Mouse (Mus musculus): ENCODE data around the gene Ppdpf.
"Not testable (repeated sequence)": the region's sequence is repeated elsewhere in the genome, so short reads cannot be mapped to it uniquely, and the experiment has no call there.

Ppdpf gene

DNA sequence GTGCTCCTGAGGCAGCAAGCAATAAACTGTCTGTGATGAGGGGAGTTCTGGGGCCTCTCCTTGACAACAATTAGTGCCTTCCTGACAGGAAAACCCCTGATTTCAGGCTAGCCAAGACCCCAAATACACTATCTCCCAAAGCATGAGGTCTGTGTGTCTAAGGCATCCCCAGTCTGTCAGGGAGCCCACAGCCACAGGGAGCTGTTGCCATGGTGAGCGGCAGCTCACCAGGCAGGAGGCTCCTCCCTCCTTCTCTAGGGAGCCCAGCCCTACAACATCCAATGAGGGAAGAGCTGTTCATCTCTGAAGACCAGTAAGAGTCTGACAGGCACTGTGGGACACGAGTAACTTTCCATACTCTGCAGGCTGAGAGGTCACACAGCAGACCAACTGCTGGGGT, 27.3 kb upstream of the Ppdpf start:
- DNase-seq: peak; percentile 69

DNA sequence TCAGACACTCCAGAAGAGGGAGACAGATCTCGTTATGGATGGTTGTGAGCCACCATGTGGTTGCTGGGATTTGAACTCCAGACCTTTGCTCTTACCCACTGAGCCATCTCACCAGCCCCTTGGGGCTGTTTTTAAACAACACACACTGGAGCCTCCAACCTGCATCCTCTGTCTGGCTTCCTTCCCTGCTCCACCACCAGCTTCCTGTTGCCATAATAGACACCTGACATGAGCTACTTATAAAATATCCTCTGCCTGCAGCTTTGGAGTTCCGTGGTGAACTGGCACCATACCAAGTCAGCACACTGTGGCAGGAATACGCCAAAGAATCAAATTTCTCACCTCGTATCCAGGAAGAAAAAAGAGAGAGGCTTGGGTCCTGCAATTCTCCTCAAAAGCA, 26.2 kb upstream of the Ppdpf start:
- DNase-seq: no peak

DNA sequence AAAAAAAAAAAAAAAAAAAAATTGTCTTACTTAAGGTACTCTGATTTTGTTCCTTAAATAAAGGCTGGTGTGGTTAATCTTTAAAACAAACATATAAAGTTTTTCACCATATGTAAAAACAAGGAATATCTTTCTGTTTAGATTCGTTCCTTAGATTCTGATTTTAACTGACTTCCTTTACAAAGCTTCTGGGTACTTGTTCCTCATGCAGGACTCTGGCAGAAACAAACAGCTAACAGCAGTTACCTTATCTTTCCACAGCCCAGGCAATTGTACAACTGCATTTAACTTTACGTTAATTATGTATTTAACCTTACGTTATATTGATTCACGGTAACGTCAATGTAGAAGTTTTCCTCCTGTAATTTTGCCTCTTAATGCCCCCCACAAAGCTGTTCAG, 20.6 kb upstream of the Ppdpf start:
- no peak for DNase-seq

DNA sequence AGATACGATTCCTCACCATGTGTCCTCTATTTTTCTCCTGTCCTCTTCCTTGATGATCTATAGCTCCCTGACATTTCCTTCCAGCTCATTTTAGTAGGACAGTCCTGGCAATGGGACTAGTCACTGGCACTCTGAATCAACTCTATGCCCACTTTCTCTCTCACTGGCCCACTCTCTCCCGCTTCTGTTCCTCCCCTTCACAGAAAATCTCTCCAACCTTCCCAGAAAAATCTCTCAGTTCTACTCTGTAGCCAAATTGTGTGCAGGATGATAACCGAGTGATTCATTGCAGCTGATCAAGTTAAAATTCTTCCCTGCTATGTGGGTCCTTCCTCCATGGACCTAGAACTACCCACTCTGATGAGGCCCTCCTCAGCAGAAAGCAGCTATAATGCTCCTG, 12.4 kb upstream of the Ppdpf start:
- no peak for DNase-seq

DNA sequence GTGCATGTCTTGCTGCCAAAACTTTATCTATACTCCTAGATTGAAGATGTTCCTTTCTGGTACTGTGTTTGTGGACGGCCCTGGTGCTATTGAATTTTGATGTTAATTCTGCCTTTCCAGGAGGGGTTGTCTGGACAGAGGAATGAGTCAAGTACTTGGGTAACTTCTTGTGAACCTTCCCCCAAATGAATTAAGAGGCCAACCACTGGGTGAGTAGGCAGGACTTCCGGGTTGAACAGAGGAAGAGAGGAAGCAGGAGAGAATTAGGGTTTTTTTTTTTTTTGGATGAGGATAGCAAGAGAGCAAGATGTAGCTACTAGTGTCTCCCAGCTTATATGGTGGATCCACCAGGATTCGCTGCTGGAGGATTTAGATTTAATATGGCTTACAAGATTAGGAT, 9.0 kb upstream of the Ppdpf start:
- no peak for DNase-seq

DNA sequence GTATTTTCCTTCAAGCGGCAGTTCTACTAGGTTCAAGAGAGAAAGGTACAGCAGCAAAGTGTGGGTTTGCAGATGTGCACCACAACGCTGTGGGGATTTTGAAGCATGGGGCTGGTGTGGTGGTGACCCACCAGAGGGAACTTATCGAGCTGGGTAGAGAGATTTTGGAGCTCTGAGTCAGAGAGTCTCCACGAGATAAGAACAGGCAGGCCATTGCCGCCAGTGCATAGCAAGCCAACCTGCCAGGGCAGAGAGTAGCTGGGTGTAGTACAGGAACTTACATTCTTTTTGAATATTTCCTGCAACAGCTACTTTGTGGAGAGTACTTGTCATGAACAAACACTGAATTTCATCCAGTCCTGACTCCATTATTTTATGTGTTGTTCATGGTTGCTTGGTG, 8.6 kb upstream of the Ppdpf start:
- DNase-seq: no peak

DNA sequence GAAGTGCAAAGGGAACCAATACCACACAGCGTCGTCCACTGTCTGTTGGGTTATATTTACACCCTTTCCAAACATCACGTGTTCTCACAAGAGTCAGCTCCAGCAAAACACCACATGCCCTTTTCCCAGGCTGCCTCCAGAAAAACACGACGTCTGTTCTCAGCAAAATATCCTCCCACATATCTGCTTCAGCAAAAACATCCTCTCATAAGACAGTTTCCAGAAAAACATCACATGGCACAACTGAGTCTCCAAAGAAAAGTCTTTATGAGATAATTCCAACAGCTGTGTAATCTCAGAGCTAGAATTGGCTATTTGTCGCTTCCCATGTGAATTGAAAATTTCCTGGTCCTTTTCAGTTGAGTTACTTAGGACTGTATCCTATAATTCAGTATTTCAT, 6.1 kb upstream of the Ppdpf start:
- no peak for DNase-seq

DNA sequence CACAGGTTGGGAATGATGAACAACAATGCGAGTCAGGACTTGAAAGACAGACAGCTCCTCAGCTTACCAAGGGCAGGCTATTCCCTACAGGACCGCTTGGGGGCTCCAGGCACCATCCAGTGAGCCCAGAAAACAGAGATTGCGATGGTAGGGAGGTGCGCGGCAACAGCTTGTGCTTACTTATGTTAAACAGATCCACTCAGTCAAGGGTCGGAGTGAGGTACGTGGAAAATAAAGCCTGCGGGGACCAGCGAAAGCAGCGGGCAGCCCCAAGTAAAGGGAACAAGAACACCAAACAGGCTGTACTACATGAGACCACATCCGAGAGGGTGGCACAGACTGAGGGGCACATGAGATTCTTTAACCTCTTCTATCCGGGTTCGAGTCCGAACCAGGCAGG, 412 bp upstream of the Ppdpf start:
- peak; percentile 91 to 93 for DNase-seq

DNA sequence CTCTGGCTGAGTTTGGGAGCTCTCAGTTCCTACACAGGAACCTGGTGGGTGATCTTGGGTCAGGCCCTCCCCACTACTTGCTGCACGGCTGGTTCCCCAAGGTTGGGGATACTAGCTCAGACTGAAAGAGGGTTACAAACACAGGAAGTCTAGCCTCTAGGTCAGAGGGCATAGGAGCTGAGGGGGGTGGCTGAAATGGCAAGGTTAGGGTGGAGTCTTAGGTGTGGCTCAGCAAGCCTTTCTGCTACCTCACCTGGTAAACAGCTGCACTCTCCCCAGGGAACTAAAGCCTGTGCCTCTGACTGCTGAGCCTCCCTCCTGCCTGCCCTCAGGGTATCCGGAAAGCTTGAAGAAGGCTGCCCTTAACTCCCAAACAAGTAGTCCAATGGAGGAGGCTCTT, 1.6 kb downstream of the Ppdpf start:
- no peak for DNase-seq

DNA sequence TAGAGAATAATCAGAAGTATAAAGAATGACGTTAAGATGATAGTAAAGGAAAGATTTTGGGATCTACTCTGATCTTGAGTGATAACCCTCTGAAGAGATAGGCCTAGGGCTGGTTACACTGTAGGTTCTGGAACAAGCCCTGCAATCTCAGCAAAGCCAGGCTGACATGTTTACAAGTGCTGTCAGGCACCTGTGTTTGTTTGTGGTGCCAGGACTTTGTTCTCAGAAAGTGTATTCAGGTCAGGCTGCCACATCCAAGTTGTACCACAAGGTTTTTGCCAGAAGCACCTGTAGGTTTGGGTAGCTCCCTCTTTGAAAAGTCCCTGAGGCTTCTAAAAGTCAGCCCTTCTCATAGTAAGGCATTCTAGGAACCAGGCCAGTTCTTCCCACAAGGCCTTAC, 2.3 kb downstream of the Ppdpf start:
- no peak for DNase-seq

DNA sequence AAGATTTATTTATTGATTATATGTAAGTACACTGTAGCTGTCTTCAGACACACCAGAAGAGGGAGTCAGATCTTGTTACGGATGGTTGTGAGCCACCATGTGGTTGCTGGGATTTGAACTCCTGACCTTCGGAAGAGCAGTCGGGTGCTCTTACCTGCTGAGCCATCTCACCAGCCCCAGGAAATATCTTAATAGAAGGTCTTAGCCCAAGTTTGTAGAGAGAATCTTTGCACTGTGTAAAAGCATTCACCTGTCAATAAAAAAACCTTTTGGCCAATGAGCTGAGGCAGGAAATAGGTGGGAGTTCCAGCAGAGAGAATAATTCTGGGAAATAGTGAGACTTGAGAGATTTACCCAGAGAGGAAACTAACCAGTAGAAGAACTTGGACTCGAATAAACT, 4.3 kb downstream of the Ppdpf start:
- not testable (repeated sequence) for DNase-seq

DNA sequence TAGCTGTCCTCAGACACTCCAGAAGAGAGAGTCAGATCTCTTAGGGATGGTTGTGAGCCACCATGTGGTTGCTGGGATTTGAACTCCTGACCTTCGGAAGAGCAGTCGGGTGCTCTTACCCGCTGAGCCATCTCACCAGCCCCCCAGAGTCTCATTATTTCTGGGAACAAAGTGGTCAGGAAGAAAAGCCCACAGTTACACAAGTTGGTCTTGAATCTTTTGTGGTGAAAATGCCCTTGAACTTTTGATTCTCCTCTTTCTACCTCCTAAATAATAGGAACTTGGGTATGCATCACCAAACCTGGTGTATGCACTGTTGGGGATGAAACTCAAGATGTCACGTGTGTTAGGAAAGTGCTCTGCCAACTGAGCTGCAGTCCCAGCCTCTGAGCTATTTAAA, 4.9 kb downstream of the Ppdpf start:
- no peak for DNase-seq

DNA sequence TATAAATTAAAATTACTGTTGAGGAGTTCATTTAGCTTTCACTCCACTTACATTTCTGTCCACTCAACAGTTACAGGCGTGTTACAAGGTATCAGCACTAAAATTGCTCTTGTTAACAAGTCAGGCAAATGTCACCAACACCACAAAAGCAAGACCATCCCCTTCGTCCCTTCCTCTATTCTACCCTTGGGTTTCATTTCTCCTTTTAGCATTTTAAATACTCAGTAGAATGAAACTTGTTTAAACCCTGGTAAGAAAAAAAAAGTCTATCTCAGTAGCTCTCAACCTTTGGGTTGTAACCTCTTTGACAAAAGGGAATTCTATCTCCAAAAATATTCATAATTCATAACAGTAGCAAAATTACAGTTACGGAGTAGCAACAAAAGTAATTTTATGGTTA, 6.0 kb downstream of the Ppdpf start:
- no peak for DNase-seq

DNA sequence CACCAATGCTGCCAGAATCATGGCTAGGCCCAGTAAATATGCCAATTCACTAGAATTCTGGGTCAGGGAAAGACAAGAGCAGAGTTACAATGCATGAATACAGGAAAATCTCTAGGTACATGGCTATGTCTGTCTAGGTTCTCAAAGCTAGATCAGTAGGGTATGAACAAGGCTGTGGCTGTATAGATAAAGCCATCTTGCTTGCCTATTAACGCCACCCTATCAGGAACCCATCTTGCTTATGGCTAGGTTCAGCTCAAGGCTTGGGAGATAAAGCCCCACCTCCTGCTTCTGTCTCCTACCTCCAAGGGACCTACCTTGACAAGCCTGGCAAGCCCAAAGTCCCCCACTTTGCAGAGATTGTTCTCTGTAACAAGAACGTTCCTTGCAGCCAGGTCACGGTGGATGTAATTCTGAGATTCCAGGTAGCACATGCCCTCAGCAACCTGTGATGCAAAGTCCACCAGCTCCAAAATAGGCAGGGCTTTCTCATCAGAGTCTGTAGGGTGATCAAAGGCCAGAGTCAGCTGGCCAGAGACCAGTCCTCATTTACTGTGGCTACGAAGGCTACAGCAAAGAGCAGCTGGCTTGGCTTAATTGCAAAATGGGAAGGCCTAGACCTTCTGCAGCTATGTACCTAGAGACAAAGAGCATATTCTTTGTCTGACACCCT, 9.7 kb downstream of the Ppdpf start:
- no peak for DNase-seq

DNA sequence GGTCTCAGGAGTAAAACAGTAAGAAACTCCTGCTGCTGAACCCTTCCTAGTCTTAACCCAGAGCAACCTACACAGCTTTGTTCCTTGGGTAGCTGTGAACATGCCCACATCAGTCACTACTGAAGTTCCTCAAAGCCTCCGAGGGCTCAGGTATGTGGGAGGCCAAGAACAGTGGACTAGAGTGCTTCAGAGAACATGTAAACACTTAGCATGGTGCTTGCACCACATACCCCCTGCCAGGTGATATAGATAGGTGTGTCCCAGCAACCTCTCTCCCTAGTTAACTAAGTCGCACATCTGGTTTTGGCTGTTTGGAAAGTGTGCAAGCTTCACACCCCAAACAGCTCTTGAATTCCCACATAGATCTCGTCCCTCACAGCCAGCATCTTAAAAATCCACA, 14.6 kb downstream of the Ppdpf start:
- DNase-seq: no peak

DNA sequence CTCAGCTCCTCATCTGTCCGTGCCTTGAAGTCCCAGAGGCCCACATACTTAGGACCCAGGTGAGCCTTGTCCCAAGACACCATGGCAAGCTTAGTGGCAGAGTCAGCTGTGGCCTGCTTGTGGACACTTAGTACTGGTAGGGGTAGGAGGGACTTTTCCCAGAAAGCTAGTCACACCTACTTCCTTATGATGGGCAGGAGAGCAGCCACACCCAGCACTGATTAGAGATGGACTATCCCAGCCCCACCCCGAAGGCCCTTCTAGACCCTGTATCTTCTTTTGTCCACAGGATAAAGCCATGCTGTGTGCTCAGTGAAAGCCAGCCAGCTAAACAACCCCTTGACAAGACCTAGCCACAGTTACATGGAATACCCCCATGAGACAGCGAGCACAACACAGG, 15.4 kb downstream of the Ppdpf start, which contains the start of gene Ptk6:
Gene Ptk6 (minus strand): TSS at position 368 of the 400 bp plus-strand sequence.
- DNase-seq: no peak

DNA sequence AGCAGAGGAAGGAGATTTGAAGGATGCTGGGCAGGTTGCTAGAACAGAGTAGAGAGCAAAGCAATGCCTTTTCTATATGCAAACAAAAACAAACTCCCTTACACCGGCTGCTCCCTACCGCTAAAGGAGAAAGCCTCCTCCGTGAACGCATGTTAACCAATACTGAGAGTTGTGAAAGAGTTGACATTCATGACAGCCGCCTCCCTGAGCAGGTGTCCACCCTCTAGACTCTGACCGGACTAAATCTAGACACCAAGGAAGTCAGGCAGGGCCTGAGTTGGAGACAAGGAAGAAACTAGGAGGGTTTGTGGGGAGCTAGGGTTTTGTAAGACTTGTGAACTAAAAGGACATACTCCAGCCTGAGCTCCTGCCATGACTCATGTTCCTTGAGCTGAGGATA, 15.8 kb downstream of the Ppdpf start:
- DNase-seq: no peak

DNA sequence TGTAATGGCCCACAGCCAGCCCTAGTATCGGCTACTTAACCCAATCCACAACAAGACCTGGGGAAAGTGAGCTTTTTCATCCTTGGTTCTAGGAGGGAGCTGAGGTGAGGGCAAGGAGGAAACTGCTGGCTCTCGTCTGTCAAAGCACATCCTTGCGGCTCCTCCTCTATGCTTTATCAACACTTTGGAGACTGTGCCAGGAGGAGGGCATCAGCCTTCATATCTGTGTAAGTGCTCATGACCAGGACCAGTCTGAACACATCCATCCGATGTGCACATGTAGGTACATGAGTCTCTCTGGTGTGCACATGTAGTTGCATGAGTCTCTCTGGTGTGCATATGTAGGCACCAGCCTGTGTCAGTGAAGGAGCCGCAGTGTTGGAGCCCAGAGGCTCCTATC, 18.6 kb downstream of the Ppdpf start:
- no peak for DNase-seq

DNA sequence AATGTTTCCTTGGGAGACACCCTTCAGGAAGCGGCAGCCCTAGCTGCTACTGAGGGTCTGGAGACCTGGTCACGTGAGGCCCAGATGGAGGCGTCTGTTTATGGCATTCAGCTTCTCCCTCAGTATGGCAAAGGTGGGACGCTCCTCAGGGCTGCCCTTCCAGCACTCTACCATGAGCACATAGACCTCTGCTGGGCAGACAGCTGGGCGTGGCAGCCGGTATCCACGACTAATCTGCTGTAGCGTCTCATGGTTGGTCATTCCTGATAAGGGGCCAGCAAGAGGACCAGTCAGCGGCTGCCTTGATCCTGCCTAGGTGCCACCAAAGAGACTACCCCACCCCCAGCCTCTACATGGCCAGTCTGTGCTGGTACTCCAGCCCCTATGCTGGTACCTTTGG, 19.1 kb downstream of the Ppdpf start:
- no peak for DNase-seq

DNA sequence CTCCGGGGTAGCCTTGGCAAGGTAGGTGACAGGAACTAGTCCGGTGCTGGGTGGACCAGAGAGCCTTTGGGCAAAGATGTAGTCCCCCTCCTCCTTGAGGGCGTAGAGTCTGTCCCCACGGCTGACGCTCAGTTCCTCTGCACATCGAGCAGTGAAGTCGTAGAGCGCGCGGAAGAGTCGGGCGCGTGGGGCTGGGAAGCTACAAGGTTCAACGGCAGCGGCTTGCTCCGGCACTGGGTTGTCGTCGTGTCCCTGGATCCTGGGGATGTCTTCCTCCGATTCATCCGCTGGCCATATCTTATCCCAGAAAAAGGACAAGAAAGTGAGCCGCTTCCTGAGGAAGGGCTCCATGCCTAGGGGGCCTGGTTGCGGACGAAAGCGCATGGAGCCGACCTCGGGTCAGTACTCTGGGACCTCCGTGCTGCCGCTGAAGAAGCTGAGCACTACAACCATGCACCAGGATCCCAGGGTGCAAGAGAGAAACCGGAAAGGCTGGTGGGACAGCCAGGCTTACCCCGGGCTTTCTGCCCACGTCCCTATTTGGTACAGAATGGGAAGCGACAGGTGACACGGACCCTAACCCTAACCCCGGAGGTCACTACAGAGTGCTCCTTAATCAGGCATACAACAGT, 25.5 kb downstream of the Ppdpf start:
- DNase-seq: no peak

DNA sequence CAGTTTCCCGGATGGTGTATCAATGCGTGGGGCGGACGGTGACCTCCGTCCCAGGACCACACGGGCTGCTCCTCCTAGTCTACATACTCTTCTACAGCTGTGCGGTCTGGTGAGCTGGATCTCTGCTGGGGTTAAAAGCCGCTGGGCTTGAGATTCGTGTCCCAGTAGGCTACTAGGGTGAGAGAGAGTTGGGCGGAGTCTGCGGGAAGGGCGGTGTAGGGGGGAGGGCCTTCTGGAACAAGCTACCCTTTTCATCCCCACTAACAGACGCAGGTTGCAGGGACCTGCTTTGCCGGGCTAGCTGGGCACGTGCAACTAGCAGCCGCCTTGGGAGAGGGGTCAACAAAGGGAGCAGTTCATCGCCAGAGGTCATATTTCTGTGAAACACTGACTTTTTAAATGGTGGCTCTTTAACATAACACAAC, 26.0 kb downstream of the Ppdpf start, which contains the start of gene Srms:
Gene Srms (minus strand): TSS at position 165 of the 425 bp plus-strand sequence.
- no peak for DNase-seq

DNA sequence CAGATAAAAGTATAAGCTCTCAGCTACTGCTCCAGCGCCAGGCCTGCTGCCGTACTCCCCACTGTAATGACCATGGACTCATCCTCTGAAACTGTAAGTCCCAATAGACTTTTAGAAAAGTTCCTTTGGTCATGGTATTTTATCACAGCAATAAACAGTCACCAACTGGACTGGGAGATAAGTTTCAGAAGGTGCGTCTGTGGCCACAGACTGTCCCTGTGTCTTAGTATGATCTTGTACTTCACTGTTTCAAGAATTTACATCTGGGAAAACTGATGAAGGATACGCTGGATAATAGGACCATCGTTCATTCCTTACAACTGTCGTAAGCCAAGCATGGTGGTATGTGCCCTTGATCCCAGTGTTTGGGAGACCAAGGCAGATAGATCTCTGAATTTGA, 29.0 kb downstream of the Ppdpf start:
- no peak for DNase-seq

DNA sequence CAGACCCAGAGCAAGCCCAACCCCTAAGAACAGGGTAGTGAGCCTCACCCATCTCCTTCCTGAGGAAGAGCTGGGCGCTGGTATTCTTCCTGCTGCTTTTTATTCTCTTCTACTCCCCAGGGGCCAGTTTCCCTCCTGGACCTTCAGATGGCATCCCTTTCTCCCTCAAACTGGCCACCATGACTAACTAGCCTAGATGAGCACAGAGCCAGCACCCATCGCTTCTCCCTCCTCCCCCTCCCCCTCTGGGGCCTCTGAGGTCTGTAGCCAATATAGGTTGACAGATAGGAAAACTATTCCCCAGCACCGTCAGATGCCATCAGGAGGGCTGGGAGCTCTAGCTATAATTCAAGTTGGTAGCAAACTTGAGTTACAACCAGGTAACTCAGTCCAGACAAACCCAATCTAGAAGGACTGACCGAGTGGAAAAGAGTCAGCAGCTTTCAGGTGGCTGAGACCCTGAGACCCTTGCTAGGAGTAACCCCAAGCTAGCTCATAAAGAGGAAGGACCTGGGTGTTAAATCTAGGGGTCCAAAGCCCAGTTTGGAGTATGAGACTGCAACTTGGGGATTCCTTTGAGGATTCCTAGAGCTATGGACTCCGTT, 31.9 kb downstream of the Ppdpf start:
- DNase-seq: no peak

DNA sequence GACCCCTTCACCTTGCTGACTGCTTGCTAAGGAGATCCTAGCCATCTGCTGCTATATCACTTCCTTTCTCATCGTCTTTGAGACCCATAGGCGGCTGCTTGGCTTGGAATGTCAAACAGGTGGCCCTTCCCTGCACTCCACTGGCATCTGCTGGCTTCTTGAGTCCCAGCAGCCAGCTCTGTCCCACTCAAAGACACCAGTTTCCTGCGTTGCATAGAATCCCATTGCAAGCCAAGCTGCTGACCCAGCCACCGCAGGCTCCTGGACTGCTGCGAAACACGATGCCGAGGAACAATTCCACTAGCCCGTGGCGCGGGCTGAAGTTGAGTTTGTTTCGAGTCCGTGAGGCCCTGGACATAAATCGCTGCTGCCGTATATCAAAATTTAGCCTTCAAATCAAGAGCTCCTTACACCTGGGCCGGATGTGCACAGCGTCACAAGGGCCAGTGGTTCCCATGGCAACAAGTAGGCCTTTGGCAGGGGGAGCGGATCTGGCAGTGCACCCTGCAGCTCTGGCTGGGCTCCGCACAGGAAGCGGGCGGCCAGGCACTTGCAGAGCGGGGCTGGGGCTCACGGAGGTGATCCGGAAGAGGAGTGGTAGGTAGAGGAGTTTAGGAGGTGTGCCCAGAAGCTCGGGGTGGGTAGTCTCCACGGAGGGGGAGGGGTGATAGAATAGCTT, 32.6 kb downstream of the Ppdpf start, which contains the start of gene Fndc11:
Gene Fndc11 (plus strand): TSS at position 476 of the 679 bp plus-strand sequence.
- DNase-seq: peak; percentile 53 to 58

Measured in cerebellum, postnatal 36 days (tissue).